Mouse (Mus musculus) mouse embryonic stem cell (cell line): ENCODE results near the gene Nprl2.

Experiments
- in situ Hi-C, 2 experiments: fragments of 300-500 bp; cut with MboI; formaldehyde crosslinking; loops; 1 replicate in 1 of 2; 3 replicates in 1 of 2; pipeline ENCODE4 v1.14.3; 2019 to 2020; ENCODE audit warnings: low sequenced_read_pairs in 2 of 2, low pct_unique_long_range_greater_than_20kb in 1 of 2, mixed read lengths in 1 of 2; ENCODE audit not compliant: unreplicated experiment in 1 of 2

Nprl2 gene

DNA sequence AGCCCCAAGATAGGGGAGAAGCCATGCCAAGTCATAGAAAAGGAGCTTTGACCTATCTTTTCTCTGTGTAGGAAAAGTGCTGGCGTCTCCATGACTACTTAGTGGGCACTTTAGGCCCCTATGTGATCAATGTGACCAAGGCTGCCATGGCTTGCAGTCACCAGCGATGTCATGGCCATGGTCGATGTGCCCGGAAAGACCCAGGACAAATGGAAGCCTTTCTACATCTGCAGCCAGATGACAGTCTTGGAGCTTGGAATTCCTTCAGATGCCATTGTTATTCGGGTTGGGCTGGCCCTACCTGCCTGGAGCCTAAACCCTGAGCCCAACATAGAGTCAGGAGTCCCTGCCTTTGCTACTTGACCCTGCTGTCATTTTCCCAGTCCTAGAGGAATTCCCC is 44.5 kb downstream of the Nprl2 start:
- in situ Hi-C loops = no loop called here

DNA sequence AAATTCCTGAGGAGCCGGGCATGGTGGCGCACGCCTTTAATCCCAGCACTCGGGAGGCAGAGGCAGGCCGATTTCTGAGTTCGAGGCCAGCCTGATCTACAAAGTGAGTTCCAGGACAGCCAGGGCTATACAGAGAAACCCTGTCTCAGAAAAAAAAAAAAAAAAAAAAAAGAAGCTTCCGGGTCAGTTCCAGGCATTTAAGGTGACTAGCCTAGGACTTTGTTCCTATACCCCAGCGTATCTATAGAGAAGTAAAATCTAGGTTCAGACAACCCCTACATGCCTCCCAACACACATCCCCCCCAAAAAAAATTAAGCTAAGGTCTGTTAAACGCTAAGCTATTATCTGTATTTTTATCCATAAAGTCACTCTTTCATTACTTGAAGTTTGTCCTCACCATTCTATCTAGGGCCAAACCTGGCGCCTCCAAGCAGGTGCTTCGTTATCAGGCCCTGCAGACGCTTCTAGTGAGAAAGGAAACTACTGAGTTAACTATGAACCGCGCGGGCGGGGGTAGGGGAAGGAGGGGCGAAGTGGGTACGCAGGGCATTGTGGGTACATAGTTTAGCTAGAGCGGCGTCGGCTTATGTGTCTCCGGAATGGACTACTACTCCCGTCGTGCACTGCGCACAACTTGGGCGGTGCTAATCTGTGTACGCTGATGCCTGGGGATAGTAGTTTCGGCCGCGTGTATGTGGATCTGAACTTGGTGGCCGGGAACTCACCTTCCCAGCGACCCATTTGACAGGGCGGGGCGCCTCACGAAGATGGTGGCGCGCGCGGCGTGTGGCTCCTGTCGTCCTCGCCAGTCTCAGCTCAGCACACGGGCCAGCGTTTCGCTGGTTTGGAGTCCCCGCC is 45.2 kb downstream of the Nprl2 start, which contains the start of gene Ifrd2:
TSS of gene Ifrd2 (plus strand) at position 669 of the 859 bp plus-strand sequence.
- in situ Hi-C loops = no loop called here

DNA sequence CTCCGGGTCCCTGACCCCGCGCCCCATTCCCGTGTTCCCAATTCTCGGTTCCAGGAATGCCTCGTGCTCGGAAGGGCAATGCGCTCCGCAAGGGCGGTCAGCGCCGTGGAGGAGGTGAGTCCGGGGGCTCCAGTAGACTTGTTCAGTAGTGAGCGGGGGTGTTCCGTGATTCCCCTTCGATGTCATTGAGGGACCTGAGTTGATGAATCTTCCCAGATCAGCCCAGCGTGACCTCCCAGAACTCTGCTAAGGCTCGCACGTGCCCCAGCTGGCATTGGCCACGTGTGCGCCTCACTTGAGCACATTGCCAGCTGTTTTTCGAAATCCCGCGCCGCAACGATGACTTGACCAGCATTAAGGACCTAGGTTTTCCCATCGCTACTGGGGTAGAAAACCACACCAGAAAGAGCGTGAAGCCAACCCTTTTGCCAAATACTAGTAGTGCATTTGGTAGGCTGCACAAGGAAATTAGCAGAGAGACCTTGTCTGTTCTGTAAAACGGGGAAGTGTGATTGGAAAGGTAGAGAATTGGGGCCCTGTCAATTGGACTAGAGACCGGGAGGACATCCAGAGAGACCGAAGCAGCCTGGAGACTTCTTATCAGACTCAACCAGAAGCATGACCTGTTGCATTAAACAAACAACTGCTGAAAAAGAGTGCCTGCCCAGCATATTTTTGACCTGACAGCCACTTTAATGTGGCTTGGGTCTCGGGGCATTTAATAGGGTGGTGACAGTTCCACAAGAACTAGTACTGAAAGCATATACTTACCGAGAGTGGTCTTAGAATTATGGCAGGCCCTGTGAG is 46.0 kb downstream of the Nprl2 start:
- in situ Hi-C loops = no loop called here

DNA sequence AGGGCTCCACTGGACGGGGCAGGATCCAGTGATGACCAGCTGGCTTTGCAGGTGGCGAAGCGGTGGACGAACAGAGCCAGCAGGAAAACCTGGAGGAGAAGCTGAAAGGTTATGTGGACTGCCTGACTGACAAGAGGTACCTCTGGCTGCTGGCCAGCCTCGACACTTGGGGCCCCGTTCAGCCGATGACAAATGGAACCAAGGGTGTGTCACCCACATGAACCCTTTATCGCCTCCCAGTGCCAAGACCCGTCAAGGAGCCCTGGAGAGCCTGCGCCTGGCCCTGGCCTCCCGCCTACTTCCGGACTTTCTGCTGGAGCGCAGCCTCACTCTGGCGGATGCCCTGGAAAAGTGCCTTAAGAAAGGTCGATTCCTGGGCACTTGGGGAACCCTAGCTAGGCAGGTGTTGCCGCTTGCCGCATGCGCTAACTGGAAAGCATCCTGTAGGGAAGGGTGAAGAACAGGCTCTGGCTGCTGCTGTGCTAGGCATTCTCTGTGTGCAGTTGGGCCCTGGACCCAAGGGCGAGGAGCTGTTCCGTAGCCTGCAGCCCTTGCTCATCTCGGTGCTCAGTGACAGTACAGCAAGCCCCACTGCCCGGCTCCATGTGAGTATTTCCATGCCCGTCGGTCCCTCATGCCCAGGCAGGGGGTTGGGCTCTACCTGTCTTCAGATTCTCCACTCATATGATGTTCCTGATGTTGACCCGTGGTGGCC is 48.2 kb downstream of the Nprl2 start:
- in situ Hi-C loops = no loop called here

DNA sequence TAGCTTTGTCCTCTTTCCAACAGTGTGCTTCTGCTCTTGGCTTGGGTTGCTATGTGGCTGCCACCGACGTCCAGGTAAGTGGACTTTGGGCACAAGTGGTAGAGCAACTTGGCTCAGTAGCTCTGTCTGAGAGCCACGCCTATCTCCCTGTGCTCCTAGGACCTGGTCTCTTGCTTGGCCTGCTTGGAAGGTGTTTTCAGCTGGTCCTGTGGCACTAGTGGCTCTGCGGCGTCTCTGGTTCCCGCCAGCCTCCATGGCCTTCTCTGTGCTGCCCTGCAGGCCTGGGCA is 48.7 kb downstream of the Nprl2 start:
- in situ Hi-C loops = no loop called here

DNA sequence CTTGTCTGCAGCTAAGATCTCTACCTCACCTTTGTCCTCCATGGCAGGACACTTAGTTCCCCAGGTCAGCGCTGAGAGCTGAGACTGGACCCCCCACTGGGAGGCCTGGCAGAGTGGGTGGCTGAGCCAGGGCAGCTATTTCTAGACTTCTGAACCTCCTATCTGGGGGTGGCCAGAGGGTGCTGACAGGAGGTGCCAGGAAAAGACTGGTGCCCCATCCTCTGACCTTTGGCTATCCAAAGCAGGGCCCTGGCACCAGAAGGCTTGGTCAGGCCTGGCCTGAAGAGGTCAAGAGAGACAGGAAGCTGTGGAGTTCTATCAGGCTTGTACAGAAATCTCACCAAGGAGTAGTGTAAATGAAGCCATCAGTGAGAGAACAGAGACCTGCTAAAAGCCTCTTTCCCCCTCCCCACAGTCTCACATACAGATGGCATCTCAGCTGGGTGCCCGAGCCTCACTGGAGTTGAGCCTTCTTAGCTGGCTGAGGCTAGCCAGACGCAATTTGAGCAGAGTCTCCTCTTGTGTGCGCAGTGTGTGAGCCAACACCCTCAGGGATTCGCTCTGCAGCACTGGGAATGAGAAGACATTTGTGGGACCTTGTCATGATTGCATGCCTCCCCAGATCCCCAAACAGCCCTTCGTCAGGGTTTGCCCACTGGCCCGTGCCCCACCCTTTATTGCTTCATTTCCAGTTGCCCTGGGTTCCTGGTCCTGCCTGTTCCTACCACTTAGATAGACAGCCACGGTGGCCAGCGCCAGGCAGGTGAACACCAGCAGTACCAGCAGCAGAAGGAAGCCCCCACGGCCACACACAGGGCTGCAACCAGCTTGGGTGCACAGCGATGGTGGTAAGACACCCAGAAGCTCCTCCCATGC is 51.3 kb downstream of the Nprl2 start:
- in situ Hi-C loops = no loop called here

DNA sequence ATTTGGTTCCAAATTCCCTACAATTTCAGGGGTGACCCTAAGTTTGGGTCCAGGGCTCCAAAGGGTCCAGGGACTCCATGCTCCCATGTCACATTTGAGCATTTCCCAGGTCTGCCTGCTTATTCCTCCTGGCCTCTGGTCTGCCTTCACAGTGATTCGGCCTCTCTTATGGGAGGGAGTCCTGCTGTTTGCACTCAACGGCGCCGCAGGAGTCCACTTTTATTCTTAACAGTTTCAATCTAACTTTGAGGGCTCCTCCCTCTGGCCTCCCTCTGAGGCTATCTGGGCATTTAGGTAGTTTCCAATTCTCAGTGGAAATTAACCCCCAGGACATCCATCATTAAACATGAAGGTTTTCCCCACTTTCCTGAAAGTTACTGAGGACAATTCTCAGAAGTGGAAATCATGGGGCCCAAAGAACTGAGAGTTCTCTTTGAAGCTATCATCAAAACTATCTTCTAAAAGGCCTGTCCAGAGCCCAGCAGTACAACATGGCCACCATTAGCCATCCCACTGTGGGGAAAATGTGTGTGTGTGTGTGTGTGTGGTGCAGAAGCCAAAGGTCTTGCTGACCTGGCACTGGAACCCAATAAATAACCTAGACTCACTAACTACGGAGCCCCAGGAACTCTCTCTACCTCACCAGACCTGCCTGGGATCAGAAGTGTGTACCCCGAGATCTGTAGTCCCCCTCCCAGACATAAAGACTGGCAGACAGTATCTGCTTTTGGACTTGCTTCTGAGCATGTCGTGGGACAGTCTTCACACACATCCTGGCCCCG is 52.4 kb downstream of the Nprl2 start:
- in situ Hi-C loops = no loop called here
